Mouse (Mus musculus): ENCODE results near the gene Osbp2. TPM values are rescaled to one million over a fixed set of nuclear protein-coding genes. Genes with fewer than 3 reads are reported as not detected.

Gene Osbp2
- polyA plus RNA-seq, 1 experiment from 2014 or later = 0.51 TPM

DNA sequence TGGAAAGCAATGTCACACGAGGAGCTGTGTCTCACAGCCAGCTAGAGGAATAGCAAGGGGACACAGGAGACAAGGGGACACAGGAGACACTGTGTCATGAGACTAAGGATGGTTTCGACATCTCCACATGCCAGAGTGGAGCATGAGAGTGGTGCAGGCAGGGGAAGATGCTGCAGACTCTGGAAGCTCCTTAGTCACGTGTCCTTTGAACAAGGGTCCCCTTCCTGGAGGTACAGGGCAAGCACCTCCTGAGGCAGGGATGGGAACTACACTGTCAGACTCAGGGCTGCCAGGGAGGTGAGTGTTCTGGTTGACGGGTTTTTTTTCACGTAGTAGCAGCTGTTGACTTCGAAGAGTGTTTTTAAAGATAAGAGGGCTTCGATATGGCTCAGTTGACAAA lies 113.9 kb downstream of the Osbp2 start:
- DNase-seq (ENCODE audit: low spot score) (no peak), ATAC-seq (replicated peaks; ENCODE audit: low FRiP score, low TSS enrichment, low read depth) (no peak)
- Histone ChIP-seq H3K9ac (ENCODE audit: low read length) (no peak overlapping the region), H3K4me2 (ENCODE audit: low read length) (no peak overlapping the region), H3K27ac (ENCODE audit: low read depth) (no peak overlapping the region), H3K27me3 (replicated peaks; ENCODE audit: control insufficient read depth, insufficient read depth, low read length) (no peaks in the 10 kb centered on the region), H3K4me3 (ENCODE audit: low read depth, low read length) (no peak overlapping the region), H3K9me3 (ENCODE audit: control insufficient read depth, low read length) (no peaks in the 10 kb centered on the region), H3K36me3 (ENCODE audit: control insufficient read depth, insufficient read depth, low read length) (no peaks in the 10 kb centered on the region), H3K4me1 (replicated peaks; ENCODE audit: control insufficient read depth, insufficient read depth, low read length) (no peaks in the 10 kb centered on the region)
- WGBS = 23% methylated on average over 7 of the region's 7 CpGs

DNA sequence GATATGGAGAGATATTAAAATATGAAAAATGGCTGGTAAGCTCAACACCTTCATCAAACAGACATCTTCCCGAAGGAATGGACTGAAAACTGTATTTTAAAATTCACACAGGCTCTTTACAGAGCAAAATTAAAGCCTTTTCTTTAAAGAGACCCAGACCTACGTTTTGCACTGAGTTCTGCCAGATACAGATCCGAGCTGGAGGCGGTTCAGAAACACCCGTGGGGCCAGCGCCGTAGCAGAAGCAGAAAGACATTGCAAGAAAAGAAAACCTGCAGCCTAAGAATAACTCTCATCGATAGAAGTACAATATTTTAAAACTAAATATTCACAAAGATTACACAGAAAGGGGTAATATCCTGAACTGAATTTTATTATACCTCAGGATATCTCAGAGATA lies 121.3 kb downstream of the Osbp2 start:
- WGBS = 83% methylated on average over 8 of the region's 8 CpGs
- H3K27me3 ChIP-seq (replicated peaks; ENCODE audit: control insufficient read depth, insufficient read depth, low read length) = no peaks in the 10 kb centered on the region
- no peak for ATAC-seq (replicated peaks; ENCODE audit: low FRiP score, low TSS enrichment, low read depth)

DNA sequence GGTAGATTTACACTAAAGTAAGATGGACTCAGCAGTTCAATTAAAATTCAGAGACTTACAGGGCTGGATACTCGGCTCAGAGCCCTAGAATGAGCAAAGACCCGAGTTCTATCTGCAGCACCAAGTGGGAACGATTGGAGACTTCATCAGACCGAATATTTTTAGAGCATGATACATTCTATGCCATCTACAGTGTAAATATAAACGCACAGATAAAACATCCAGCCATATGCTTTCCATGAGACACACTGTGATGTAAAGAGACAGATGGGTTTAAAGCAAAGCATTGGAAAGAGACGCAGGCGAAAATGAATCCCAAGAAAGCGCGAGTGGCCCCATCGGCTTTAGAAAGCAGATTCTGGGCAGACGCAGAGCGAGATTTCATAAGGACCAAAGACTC lies 122.5 kb downstream of the Osbp2 start:
- DNase-seq (ENCODE audit: low spot score) (no peak), ATAC-seq (replicated peaks; ENCODE audit: low FRiP score, low TSS enrichment, low read depth) (no peak)
- no peak overlapping the region for H3K9ac ChIP-seq (ENCODE audit: low read length)
- H3K27ac ChIP-seq (ENCODE audit: low read depth) = no peak overlapping the region
- H3K4me1 ChIP-seq (replicated peaks; ENCODE audit: control insufficient read depth, insufficient read depth, low read length) = no peaks in the 10 kb centered on the region
- no peak overlapping the region for H3K4me3 ChIP-seq (ENCODE audit: low read depth, low read length)
- H3K27me3 ChIP-seq (replicated peaks; ENCODE audit: control insufficient read depth, insufficient read depth, low read length) = no peaks in the 10 kb centered on the region
- WGBS = 83% methylated on average over 12 of the region's 12 CpGs
- H3K9me3 ChIP-seq (ENCODE audit: control insufficient read depth, low read length) = no peaks in the 10 kb centered on the region
- H3K4me2 ChIP-seq (ENCODE audit: low read length) = no peak overlapping the region
- no peaks in the 10 kb centered on the region for H3K36me3 ChIP-seq (ENCODE audit: control insufficient read depth, insufficient read depth, low read length)

More for the DNA sequence above, 121.3 kb downstream of the Osbp2 start:
- Histone ChIP-seq H3K4me1 (replicated peaks; ENCODE audit: control insufficient read depth, insufficient read depth, low read length) (no peaks in the 10 kb centered on the region), H3K27ac (ENCODE audit: low read depth) (no peak overlapping the region), H3K36me3 (ENCODE audit: control insufficient read depth, insufficient read depth, low read length) (no peaks in the 10 kb centered on the region), H3K4me3 (ENCODE audit: low read depth, low read length) (no peak overlapping the region), H3K4me2 (ENCODE audit: low read length) (no peak overlapping the region), H3K9me3 (ENCODE audit: control insufficient read depth, low read length) (no peaks in the 10 kb centered on the region), H3K9ac (ENCODE audit: low read length) (no peak overlapping the region)
- no peak for DNase-seq (ENCODE audit: low spot score)

DNA sequence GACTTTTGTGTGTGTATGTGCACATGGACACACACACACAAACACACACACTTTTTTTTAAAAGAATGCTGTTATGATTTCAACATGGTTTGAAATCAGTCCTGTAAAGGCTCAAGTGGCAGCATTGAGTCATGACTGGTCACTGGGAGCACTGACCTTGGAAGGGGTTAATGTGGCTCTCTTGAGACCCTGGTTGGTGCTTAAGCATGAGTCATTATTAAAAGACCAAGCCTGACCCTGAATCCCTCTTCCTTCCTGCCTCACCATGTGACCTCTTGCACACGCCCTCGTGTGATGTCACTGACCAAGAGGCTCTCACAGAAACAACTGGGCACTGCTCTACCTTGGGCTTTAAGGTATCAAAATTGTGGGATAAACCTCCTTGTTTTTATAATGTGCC lies 124.9 kb downstream of the Osbp2 start:
- Histone ChIP-seq H3K36me3 (ENCODE audit: control insufficient read depth, insufficient read depth, low read length) (no peaks in the 10 kb centered on the region), H3K4me2 (ENCODE audit: low read length) (no peak overlapping the region), H3K9ac (ENCODE audit: low read length) (no peak overlapping the region), H3K9me3 (ENCODE audit: control insufficient read depth, low read length) (no peaks in the 10 kb centered on the region), H3K4me3 (ENCODE audit: low read depth, low read length) (no peak overlapping the region), H3K4me1 (replicated peaks; ENCODE audit: control insufficient read depth, insufficient read depth, low read length) (no peaks in the 10 kb centered on the region), H3K27ac (ENCODE audit: low read depth) (no peak overlapping the region), H3K27me3 (replicated peaks; ENCODE audit: control insufficient read depth, insufficient read depth, low read length) (no peaks in the 10 kb centered on the region)
- DNase-seq (ENCODE audit: low spot score) = no peak
- WGBS = 87% methylated on average over 2 of the region's 2 CpGs
- ATAC-seq (replicated peaks; ENCODE audit: low FRiP score, low TSS enrichment, low read depth) = no peak

DNA sequence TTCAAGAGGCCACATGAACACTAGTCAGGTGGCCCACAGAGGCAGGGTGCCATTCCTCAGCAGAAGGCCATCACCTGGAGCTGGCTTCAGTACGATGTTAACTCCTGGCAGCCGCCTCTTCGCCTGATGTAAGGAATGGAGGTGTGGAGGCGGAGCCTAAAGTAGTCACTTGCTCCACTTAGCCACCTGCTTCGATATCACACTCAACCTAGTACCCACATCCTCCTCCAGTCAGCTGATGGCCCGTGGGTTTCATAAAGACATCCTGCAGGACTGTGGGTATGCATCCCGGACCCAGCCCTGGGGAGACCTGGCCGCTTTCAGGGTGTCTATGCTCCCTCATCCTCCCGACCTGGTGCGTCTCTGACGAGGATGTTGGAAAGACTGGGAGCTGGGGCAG lies 128.0 kb downstream of the Osbp2 start:
- no peak overlapping the region for H3K27ac ChIP-seq (ENCODE audit: low read depth)
- no peak overlapping the region for H3K4me3 ChIP-seq (ENCODE audit: low read depth, low read length)
- DNase-seq (ENCODE audit: low spot score) = no peak
- no peak for ATAC-seq (replicated peaks; ENCODE audit: low FRiP score, low TSS enrichment, low read depth)
- WGBS = 73% methylated on average over 11 of the region's 11 CpGs
- H3K9me3 ChIP-seq (ENCODE audit: control insufficient read depth, low read length) = no peaks in the 10 kb centered on the region
- H3K36me3 ChIP-seq (ENCODE audit: control insufficient read depth, insufficient read depth, low read length) = no peaks in the 10 kb centered on the region
- H3K9ac ChIP-seq (ENCODE audit: low read length) = no peak overlapping the region
- no peaks in the 10 kb centered on the region for H3K4me1 ChIP-seq (replicated peaks; ENCODE audit: control insufficient read depth, insufficient read depth, low read length)
- H3K27me3 ChIP-seq (replicated peaks; ENCODE audit: control insufficient read depth, insufficient read depth, low read length) = no peaks in the 10 kb centered on the region
- no peak overlapping the region for H3K4me2 ChIP-seq (ENCODE audit: low read length)

DNA sequence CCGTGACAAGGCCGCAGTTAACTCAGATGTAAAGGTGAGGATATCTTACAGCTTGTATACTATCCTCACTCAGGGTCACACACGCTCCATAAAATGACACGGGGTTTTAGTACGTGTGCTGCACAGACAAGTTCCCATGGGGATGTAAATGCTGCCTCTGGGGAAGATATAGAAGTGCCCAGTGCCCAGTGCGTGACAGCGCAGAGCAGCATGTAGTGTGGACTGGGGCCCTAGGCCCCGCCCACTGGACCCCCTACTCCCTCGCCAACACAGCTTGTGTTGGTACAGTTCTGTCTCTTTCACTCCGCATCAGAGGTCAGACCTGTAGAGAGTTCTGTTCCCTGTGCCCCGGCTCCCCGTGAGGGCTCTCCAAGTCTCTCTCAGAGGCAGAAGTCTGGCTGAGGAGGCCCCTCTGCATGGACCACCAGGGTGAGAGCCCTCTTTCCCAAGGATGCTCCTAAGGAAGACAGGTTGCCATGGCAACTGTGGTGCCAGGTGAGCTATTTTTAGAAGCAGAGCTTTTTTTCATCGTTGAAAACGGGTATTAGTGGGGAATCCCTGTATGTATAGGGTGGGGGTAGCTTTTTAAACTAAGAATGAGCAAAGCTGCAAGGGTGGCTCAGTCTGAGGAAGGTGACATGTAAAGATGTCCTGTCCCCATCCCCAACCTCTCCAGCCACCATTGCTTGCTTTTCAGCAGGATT lies 129.6 kb downstream of the Osbp2 start:
- H3K4me1 ChIP-seq (replicated peaks; ENCODE audit: control insufficient read depth, insufficient read depth, low read length) = no peaks in the 10 kb centered on the region
- WGBS = 74% methylated on average over 14 of the region's 14 CpGs
- no peaks in the 10 kb centered on the region for H3K36me3 ChIP-seq (ENCODE audit: control insufficient read depth, insufficient read depth, low read length)
- H3K9ac ChIP-seq (ENCODE audit: low read length) = no peak overlapping the region
- no peak overlapping the region for H3K27ac ChIP-seq (ENCODE audit: low read depth)
- H3K9me3 ChIP-seq (ENCODE audit: control insufficient read depth, low read length) = no peaks in the 10 kb centered on the region
- no peak overlapping the region for H3K4me3 ChIP-seq (ENCODE audit: low read depth, low read length)
- no peaks in the 10 kb centered on the region for H3K27me3 ChIP-seq (replicated peaks; ENCODE audit: control insufficient read depth, insufficient read depth, low read length)
- no peak for DNase-seq (ENCODE audit: low spot score)
- H3K4me2 ChIP-seq (ENCODE audit: low read length) = no peak overlapping the region
- ATAC-seq (replicated peaks; ENCODE audit: low FRiP score, low TSS enrichment, low read depth) = no peak

DNA sequence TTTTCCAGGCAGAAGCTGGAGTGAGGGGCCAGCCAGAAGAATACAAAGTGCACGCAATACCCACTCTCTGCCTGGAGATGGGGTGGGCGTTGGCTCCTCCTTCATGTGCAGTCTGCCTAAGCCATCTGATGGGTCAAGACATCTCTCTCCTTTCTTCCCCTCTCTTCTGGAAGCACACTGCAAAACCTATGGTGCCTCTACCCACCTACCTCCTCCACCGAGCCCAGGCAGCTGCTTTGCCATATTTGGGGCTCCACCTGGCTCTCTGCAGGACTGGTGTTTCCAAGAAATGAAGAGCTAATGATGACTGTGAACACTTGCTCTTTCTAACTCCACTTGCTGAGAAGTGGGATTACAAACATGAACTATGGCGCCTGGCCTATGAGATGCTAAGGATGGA lies 132.2 kb downstream of the Osbp2 start:
- Histone ChIP-seq H3K4me2 (ENCODE audit: low read length) (no peak overlapping the region), H3K4me1 (replicated peaks; ENCODE audit: control insufficient read depth, insufficient read depth, low read length) (no peaks in the 10 kb centered on the region), H3K9me3 (ENCODE audit: control insufficient read depth, low read length) (no peaks in the 10 kb centered on the region), H3K4me3 (ENCODE audit: low read depth, low read length) (no peak overlapping the region), H3K27ac (ENCODE audit: low read depth) (no peak overlapping the region), H3K36me3 (ENCODE audit: control insufficient read depth, insufficient read depth, low read length) (no peaks in the 10 kb centered on the region), H3K9ac (ENCODE audit: low read length) (no peak overlapping the region), H3K27me3 (replicated peaks; ENCODE audit: control insufficient read depth, insufficient read depth, low read length) (no peaks in the 10 kb centered on the region)
- WGBS = 89% methylated on average over 4 of the region's 4 CpGs
- ATAC-seq (replicated peaks; ENCODE audit: low FRiP score, low TSS enrichment, low read depth) = no peak
- no peak for DNase-seq (ENCODE audit: low spot score)

DNA sequence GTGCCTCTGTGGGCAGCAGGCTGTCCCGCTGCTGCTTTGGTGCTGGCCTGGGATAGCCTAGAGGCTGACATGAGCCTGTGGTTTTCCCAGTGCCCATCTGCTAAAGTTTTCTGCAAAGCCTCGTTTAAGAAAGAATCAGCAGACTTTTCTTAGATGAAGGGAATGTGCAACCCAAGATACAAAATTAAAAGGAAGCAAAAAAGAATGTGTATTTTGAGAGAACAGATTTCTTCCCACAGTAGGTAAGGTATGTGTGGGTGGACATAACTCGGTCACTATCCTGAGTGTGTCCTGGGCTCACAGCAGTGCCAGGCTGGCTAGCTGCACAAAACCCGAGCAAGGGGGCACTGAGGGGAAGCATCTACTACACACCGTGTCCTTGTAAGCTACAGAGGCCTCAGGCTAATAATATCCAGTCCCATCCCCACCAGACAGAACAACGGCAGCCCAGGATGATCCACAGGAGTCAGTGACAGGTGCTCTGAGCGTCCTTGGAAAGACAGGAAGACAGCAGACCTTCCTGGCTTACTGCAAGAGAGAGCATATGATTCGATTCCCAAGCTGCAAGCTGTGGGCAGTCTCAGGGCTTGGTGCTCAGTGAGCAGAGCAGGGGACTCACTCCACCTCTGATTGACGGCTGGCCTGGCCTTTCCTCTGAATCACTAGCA lies 136.1 kb downstream of the Osbp2 start:
- no peak overlapping the region for H3K27ac ChIP-seq (ENCODE audit: low read depth)
- H3K27me3 ChIP-seq (replicated peaks; ENCODE audit: control insufficient read depth, insufficient read depth, low read length) = no peaks in the 10 kb centered on the region
- no peak overlapping the region for H3K4me3 ChIP-seq (ENCODE audit: low read depth, low read length)
- H3K4me1 ChIP-seq (replicated peaks; ENCODE audit: control insufficient read depth, insufficient read depth, low read length) = no peaks in the 10 kb centered on the region
- H3K9me3 ChIP-seq (ENCODE audit: control insufficient read depth, low read length) = no peaks in the 10 kb centered on the region
- DNase-seq (ENCODE audit: low spot score) = no peak
- H3K9ac ChIP-seq (ENCODE audit: low read length) = no peak overlapping the region
- H3K4me2 ChIP-seq (ENCODE audit: low read length) = no peak overlapping the region
- WGBS = 74% methylated on average over 9 of the region's 9 CpGs
- no peak for ATAC-seq (replicated peaks; ENCODE audit: low FRiP score, low TSS enrichment, low read depth)
- no peaks in the 10 kb centered on the region for H3K36me3 ChIP-seq (ENCODE audit: control insufficient read depth, insufficient read depth, low read length)
